Mouse (Mus musculus): Measurements from ENCODE around the gene Nova1. TPM values are rescaled to one million over a fixed set of nuclear protein-coding genes. Genes with fewer than 3 reads are reported as not detected.

The Nova1 gene
- polyA plus RNA-seq, 1 experiment from 2014 or later, result 130 TPM

DNA sequence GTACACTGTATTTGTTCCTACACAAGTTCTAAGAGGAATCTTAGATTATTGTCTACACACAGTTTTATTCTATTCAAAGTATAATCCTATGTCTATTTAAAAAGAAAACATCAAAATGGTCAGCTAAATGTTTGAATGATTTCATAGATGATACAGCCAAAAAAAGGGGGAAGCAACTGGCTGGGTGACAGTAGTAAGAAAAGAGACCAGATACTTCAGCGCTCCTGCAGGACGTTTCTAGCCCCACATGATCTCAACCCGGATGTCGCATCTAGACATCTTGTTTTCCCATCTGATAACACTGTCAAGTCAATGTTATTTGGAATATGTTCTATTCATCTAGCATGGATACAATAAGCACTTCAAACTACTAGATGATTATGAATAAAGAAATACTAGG, 99.7 kb downstream of the Nova1 start:
- Histone ChIP-seq H3K4me1 (replicated peaks; ENCODE audit: control insufficient read depth, insufficient read depth, low read length) (peaks cover 19% of the 10 kb centered on the region; the same call in 1 of the 2 replicates), H3K9ac (no peak overlapping the region), H3K4me2 (replicated peaks) (no peak overlapping the region), H3K4me3 (replicated peaks; ENCODE audit: low read length) (no peak overlapping the region), H3K27ac (no peak overlapping the region), H3K9me3 (ENCODE audit: control insufficient read depth, low read length) (no peaks in the 10 kb centered on the region), H3K36me3 (replicated peaks; ENCODE audit: control insufficient read depth, insufficient read depth) (no peaks in the 10 kb centered on the region), H3K27me3 (ENCODE audit: control insufficient read depth, insufficient read depth, low read length) (no peaks in the 10 kb centered on the region)
- ATAC-seq (ENCODE audit: low FRiP score) (no peak), DNase-seq (ENCODE audit: low spot score) (no peak)
- 85% methylated on average over 4 of the region's 4 CpGs for WGBS

DNA sequence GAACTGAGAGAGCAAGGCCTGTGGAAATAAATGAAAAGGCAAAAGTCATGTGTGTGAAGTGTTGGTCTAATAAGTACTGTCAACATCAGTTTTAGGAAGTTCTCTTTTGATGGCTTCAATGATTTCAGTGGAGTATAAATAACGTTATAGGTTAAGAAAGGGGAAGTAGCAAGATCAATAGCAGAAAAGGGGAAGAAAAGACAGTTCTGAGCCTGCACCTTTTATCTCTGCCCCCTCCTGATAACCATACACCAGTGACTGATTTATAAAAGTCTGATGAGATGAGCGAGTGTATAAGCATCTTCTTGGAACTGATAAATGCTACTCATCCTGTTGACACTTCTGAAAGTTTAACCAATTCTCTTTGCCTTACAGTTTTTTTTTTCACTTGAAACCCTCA, 108.6 kb downstream of the Nova1 start:
- H3K9ac ChIP-seq, result no peak overlapping the region
- no peaks in the 10 kb centered on the region for H3K9me3 ChIP-seq (ENCODE audit: control insufficient read depth, low read length)
- no peak overlapping the region for H3K27ac ChIP-seq
- ATAC-seq (ENCODE audit: low FRiP score) (no peak), DNase-seq (ENCODE audit: low spot score) (no peak)
- no peaks in the 10 kb centered on the region for H3K4me1 ChIP-seq (replicated peaks; ENCODE audit: control insufficient read depth, insufficient read depth, low read length)
- H3K27me3 ChIP-seq (ENCODE audit: control insufficient read depth, insufficient read depth, low read length), result no peaks in the 10 kb centered on the region
- 88% methylated on average over 2 of the region's 2 CpGs for WGBS
- no peak overlapping the region for H3K4me3 ChIP-seq (replicated peaks; ENCODE audit: low read length)
- H3K4me2 ChIP-seq (replicated peaks), result no peak overlapping the region
- peaks cover 20% of the 10 kb centered on the region for H3K36me3 ChIP-seq (replicated peaks; ENCODE audit: control insufficient read depth, insufficient read depth)

DNA sequence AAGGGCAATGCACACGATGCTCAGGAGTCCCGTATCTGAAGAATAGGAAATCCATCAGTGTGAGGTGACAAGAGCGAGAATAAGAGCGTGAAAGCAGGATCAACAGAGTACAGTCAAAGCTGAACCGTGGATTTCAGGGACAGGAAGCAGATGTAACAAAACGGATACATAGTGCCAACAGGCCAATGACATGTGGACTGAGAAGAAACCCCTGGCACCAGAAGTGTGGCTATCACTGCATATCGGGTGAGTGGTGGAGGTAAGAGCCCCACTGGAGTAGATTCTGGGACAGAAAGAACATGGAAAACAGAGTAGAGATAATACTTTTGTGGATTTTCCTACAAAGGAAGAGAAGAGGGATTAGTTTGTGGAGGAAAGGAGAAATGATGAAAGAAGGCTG, 109.3 kb downstream of the Nova1 start:
- Histone ChIP-seq H3K36me3 (replicated peaks; ENCODE audit: control insufficient read depth, insufficient read depth) (peaks cover 20% of the 10 kb centered on the region), H3K9ac (no peak overlapping the region), H3K27ac (no peak overlapping the region), H3K27me3 (ENCODE audit: control insufficient read depth, insufficient read depth, low read length) (no peaks in the 10 kb centered on the region), H3K9me3 (ENCODE audit: control insufficient read depth, low read length) (no peaks in the 10 kb centered on the region), H3K4me2 (replicated peaks) (no peak overlapping the region), H3K4me3 (replicated peaks; ENCODE audit: low read length) (no peak overlapping the region), H3K4me1 (replicated peaks; ENCODE audit: control insufficient read depth, insufficient read depth, low read length) (no peaks in the 10 kb centered on the region)
- ATAC-seq (ENCODE audit: low FRiP score) (no peak), DNase-seq (ENCODE audit: low spot score) (no peak)
- 87% methylated on average over 7 of the region's 7 CpGs for whole genome bisulfite sequencing

DNA sequence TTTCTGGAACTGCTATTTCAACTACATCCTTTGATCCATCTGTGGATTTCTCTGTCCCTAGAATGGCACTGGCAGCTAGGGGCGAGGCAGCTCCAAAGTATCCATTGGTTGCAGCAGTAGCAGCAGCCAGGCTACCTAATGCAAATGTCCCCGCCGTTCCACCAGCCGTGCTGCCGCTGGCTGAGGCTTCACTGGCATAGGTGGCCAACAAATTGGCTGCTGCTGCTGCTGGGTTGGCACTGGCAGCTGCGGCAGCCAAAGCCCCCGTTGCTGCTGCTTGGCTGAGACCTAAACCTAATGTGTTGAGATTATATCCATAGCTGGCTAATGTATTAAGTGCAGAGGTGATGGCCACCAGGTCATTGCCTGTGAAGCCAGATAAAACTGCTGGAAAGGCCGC, 118.5 kb downstream of the Nova1 start:
- Histone ChIP-seq H3K27ac (no peak overlapping the region), H3K9ac (no peak overlapping the region), H3K36me3 (replicated peaks; ENCODE audit: control insufficient read depth, insufficient read depth) (0 out of 2 replicates have a peak, but pooled peaks cover 6% of the 10 kb centered on the region), H3K4me1 (replicated peaks; ENCODE audit: control insufficient read depth, insufficient read depth, low read length) (no peaks in the 10 kb centered on the region; the same call in 1 of the 2 replicates), H3K4me2 (replicated peaks) (no peak overlapping the region), H3K9me3 (ENCODE audit: control insufficient read depth, low read length) (no peaks in the 10 kb centered on the region), H3K27me3 (ENCODE audit: control insufficient read depth, insufficient read depth, low read length) (no peaks in the 10 kb centered on the region), H3K4me3 (replicated peaks; ENCODE audit: low read length) (no peak overlapping the region)
- 76% methylated on average over 8 of the region's 8 CpGs for WGBS
- no peak for ATAC-seq (ENCODE audit: low FRiP score)
- DNase-seq (ENCODE audit: low spot score), result no peak

DNA sequence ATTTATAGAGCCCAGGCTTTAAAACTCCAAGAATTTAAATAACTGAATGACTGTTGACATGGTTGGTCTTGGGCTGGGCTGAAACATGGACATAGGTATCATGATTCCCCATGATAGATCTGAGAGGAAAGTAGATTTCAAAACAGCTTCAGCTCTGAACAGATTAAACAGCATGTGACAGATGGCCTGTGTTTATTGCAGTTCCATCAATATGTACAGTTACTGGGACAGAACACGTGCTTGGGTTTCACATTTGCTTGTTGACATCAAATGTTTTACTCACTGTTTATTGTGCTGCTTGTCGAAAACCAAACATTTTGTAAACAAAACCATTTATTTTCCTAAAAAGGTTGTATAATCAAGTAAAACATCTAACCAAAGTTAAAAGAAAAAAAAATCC, 142.4 kb downstream of the Nova1 start:
- no peaks in the 10 kb centered on the region for H3K27me3 ChIP-seq (ENCODE audit: control insufficient read depth, insufficient read depth, low read length)
- H3K9me3 ChIP-seq (ENCODE audit: control insufficient read depth, low read length), result no peaks in the 10 kb centered on the region
- ATAC-seq (ENCODE audit: low FRiP score), result no peak
- DNase-seq (ENCODE audit: low spot score), result no peak
- no peak overlapping the region for H3K4me2 ChIP-seq (replicated peaks)
- WGBS, result 80% methylated on average over 2 of the region's 2 CpGs
- no peaks in the 10 kb centered on the region for H3K4me1 ChIP-seq (replicated peaks; ENCODE audit: control insufficient read depth, insufficient read depth, low read length)
- H3K27ac ChIP-seq, result no peak overlapping the region
- no peak overlapping the region for H3K4me3 ChIP-seq (replicated peaks; ENCODE audit: low read length)
- no peaks in the 10 kb centered on the region for H3K36me3 ChIP-seq (replicated peaks; ENCODE audit: control insufficient read depth, insufficient read depth)
- H3K9ac ChIP-seq, result no peak overlapping the region

DNA sequence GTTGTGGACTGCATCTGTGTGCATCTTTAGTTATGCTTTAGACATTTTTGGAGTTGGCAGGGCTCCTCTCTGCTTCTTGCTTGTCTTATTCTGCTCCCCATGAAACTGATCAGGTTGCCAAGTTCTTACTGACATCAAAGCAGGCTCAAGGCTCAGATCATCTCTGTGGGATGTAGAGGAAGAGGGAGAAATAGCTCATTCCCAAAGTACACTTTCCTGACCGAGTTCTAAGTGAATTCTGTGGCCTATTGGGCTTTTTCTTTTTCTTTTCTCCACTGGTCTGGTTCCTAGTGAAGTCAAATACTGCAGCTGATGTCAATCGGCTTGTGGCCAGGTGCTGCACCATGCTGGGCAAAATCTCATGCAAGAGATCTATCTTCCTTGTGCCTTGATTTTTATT, 152.0 kb downstream of the Nova1 start:
- Histone ChIP-seq H3K9ac (no peak overlapping the region), H3K27me3 (ENCODE audit: control insufficient read depth, insufficient read depth, low read length) (no peaks in the 10 kb centered on the region), H3K4me1 (replicated peaks; ENCODE audit: control insufficient read depth, insufficient read depth, low read length) (no peaks in the 10 kb centered on the region), H3K36me3 (replicated peaks; ENCODE audit: control insufficient read depth, insufficient read depth) (no peaks in the 10 kb centered on the region), H3K4me2 (replicated peaks) (no peak overlapping the region), H3K4me3 (replicated peaks; ENCODE audit: low read length) (no peak overlapping the region), H3K27ac (no peak overlapping the region), H3K9me3 (ENCODE audit: control insufficient read depth, low read length) (no peaks in the 10 kb centered on the region)
- ATAC-seq (ENCODE audit: low FRiP score), result no peak
- no peak for DNase-seq (ENCODE audit: low spot score)
- 54% methylated on average over 2 of the region's 2 CpGs for WGBS

DNA sequence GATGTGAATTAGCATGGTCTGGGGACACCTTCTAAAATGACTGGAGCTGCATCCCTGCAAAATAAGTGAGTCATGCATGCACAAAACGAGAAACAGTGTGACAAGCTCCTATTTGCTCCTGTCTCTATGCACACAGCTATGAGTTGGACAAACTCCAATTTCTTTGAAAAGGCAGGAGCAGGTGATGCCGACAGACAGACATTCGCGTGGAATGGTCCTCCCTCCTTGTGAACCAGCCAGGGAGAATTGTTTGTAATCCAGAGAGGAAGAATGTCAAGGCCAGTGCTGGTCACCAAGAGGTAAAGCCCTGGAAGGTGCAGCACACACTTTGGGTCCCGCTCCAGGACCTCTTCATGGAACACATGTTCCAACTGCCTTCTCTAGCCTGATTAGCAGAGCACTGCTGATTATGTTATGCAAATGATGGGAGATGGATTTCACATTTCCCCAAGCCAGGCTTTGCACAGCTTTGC, 172.6 kb downstream of the Nova1 start:
- peaks cover 18% of the 10 kb centered on the region; the same call in 1 of the 2 replicates for H3K4me1 ChIP-seq (replicated peaks; ENCODE audit: control insufficient read depth, insufficient read depth, low read length)
- no peak overlapping the region for H3K9ac ChIP-seq
- ATAC-seq (ENCODE audit: low FRiP score) (peak; percentile 80), DNase-seq (ENCODE audit: low spot score) (no peak)
- no peak overlapping the region for H3K4me2 ChIP-seq (replicated peaks)
- 43% methylated on average over 5 of the region's 5 CpGs for WGBS
- no peaks in the 10 kb centered on the region for H3K27me3 ChIP-seq (ENCODE audit: control insufficient read depth, insufficient read depth, low read length)
- H3K27ac ChIP-seq, result peak overlapping the region; percentile 49; the same call in 1 of the 2 replicates
- no peaks in the 10 kb centered on the region for H3K9me3 ChIP-seq (ENCODE audit: control insufficient read depth, low read length)
- no peak overlapping the region for H3K4me3 ChIP-seq (replicated peaks; ENCODE audit: low read length)
- H3K36me3 ChIP-seq (replicated peaks; ENCODE audit: control insufficient read depth, insufficient read depth), result no peaks in the 10 kb centered on the region

DNA sequence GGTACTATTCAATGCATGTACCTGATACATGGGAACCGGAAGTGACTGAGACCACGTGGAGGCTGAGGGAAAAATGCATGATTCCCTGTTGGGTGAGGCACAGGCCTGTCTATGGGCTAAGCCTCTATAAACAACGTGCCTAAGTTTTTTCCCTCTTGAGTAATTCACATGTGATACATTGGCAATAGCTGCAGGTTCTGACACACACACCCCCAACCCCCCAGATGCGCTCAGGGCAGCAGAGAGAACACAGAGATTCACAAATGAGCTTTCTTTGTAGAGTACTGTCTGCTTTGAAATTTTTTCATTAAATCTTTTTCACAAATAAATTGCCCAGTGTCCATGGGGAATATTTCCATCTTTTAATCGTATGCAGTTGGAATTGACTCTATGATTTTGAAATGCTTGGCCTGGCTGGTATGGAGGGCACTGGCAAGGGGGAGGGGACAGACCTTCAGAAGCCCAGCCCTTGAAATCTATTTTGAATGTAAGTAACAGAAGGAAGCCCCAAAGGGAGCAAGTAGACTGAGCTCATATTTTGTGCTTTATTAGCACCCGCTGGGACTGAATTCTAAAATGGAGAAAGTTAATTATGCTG, 173.3 kb downstream of the Nova1 start:
- no peaks in the 10 kb centered on the region for H3K36me3 ChIP-seq (replicated peaks; ENCODE audit: control insufficient read depth, insufficient read depth)
- no peak overlapping the region for H3K9ac ChIP-seq
- no peak overlapping the region for H3K4me3 ChIP-seq (replicated peaks; ENCODE audit: low read length)
- no peak overlapping the region for H3K4me2 ChIP-seq (replicated peaks)
- no peaks in the 10 kb centered on the region for H3K27me3 ChIP-seq (ENCODE audit: control insufficient read depth, insufficient read depth, low read length)
- no peaks in the 10 kb centered on the region for H3K9me3 ChIP-seq (ENCODE audit: control insufficient read depth, low read length)
- H3K4me1 ChIP-seq (replicated peaks; ENCODE audit: control insufficient read depth, insufficient read depth, low read length), result peaks cover 18% of the 10 kb centered on the region; the same call in 1 of the 2 replicates
- H3K27ac ChIP-seq, result peak overlapping the region; percentile 49; the same call in 1 of the 2 replicates
- 51% methylated on average over 6 of the region's 6 CpGs for WGBS
- ATAC-seq (ENCODE audit: low FRiP score) (peak; percentile 24; the same call in 1 of the 2 replicates), DNase-seq (ENCODE audit: low spot score) (no peak)

Data from hindbrain, embryonic 14.5 days (tissue).